Mouse (Mus musculus) brain, embryonic 14.5 days (tissue): ENCODE data around the gene Gja5. TPM values are rescaled to one million over a fixed set of nuclear protein-coding genes. Genes with fewer than 3 reads are reported as not detected.

Source experiments
- DNase-seq: peaks from one replicate; pipeline ENCODE4 v3.0.0-alpha.2; 2011; ENCODE audit warnings: low read depth
- CTCF ChIP-seq: fragments of 200-500 bp; IDR thresholded peaks from 2 replicates; pipeline ENCODE4 v1.5.1; 2012; ENCODE audit warnings: inconsistent platforms, mild to moderate bottlenecking, moderate library complexity, borderline replicate concordance; ENCODE audit not compliant: insufficient read depth, insufficient read length; ENCODE audit errors: extremely low read depth
- POLR2A ChIP-seq: fragments of 200-500 bp; IDR thresholded peaks from 2 replicates; pipeline ENCODE4 v1.6.1; 2012; ENCODE audit warnings: mild to moderate bottlenecking, inconsistent platforms, borderline replicate concordance; ENCODE audit not compliant: poor library complexity, insufficient read depth, insufficient read length, severe bottlenecking; ENCODE audit errors: extremely low read depth
- polyA plus RNA-seq: library from polyadenylated mRNA; depleted of rRNA; stranded (reverse); fragments of >200 nt; gene quantifications from 2 replicates; pipeline ENCODE4 v1.2.3, GENCODE M21; 2012

Gene Gja5
- polyA plus RNA-seq, 1 experiment = 2.9 TPM

DNA sequence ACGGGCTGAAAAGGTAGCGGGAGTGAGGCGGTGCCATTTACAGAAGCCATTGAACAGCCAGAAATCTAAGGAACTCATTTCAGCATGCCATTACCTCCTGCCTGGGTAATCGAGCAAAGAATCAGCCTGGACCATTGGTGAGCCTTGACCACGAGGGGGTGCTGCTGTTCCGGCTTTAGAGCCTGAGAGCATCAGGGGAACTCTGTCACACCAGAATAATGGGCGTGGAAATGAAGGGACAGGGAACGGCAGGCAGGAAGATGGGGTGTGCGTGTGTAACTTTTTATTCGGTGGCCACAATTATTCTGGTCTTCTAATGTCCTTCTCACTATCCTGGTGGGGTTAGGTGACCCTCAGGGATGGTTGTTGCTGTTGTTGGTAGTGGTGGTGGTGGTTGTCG, 34.2 kb downstream of the Gja5 start:
- TF ChIP-seq POLR2A (no peak), CTCF (peak; percentile 97)
- DNase-seq = peak; percentile 93

- DNase-seq = no peak
- no peak for TF ChIP-seq CTCF
These were observed 38.2 kb downstream of the Gja5 start for GRCm38 (mm10) chr3:96942706-96943105.

GRCm38 (mm10) chr3:96953489-96954233, 49.2 kb downstream of the Gja5 start:
- TF ChIP-seq POLR2A (no peak), CTCF (no peak)
- peak; percentile 5 for DNase-seq

DNA sequence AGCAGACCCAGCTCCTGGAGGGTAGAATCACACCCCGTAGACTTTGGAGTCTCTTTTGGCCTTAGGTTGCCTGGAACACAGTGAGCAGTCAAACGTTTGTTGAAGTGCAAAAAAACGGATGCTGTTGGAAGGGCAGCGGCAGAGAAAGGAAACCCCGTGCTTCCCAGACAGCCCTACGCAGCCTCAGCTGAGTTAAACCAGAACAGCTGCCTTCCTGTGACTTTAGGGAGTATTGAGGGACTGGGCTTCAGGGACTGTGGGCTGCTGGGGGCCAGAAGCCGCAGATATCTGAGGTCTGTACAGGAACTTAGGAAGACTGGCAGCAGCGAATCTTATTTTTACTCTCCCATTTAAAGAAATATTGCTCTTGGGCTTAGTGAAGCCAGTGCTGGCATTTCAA, 56.1 kb downstream of the Gja5 start:
- DNase-seq = peak; percentile 5
- TF ChIP-seq CTCF = no peak
- TF ChIP-seq POLR2A = no peak

- no peak for TF ChIP-seq POLR2A
- DNase-seq = peak; percentile 84
These were observed 58.9 kb downstream of the Gja5 start for GRCm38 (mm10) chr3:96963088-96964034.

- TF ChIP-seq CTCF (no peak), POLR2A (no peak)
- no peak for DNase-seq
These were observed 66.5 kb downstream of the Gja5 start for GRCm38 (mm10) chr3:96970986-96971385.

GRCm38 (mm10) chr3:96974467-96974866, 70.0 kb downstream of the Gja5 start:
- TF ChIP-seq CTCF (no peak), POLR2A (no peak)
- DNase-seq = no peak

DNA sequence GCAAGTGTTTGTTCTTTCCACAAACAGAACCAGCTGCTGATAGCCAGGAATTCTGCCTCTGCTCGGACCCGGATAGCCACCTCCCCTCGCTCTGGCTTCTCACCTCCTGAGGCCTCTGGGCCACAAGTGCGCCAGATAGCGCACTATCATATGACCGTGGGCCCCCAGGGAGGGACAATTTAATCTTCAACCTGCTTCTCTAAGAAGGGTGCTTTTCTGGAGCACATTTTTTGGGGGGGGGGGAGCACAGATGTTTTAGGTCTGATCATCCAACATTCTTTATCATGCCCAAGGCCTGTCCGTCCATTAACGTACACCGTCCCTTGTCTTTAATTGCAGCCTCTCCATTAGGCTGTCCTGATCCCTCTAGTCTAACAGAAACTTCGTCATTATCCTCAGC, 71.1 kb downstream of the Gja5 start:
- TF ChIP-seq CTCF (no peak), POLR2A (no peak)
- no peak for DNase-seq

DNA sequence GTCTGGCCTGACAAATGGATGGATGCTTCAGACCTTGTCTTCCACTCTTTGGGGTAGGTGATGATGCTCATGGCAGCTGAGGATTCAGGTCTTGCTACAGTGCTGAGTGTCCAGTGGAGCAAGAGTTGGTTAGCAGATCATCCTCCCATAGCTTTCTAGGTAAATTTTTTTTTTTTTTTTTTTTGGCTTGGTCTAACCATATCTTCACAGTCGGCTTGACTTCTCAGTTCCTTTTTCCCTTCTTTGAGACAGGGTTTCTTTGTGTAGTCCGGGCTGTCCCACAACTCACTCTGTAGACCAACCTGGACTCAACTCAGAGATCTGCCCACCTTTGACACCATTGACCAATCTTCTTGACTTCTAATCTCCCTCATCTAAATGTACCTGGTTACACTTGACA, 73.0 kb downstream of the Gja5 start:
- no peak for TF ChIP-seq CTCF
- TF ChIP-seq POLR2A = no peak
- DNase-seq = no peak

DNA sequence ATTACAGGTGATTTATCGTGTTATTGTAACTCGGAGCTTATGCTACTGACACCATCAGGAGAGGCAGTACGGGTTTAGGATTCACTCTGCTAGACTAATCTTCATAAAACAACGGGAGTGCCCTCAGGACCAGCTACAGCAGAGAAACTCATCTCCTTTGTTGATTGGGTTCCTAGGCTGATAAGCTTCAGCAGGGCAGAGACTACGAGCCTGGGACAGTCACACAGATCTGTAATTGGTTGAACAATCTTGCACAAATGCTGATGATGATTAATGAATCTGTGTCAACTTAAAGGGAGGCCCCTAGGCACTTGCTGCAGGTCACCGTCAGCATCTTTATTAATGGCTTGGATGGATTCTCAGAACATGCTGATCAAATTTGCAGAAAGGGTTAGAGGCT, 74.0 kb downstream of the Gja5 start:
- TF ChIP-seq POLR2A (no peak), CTCF (no peak)
- DNase-seq = peak; percentile 16

DNA sequence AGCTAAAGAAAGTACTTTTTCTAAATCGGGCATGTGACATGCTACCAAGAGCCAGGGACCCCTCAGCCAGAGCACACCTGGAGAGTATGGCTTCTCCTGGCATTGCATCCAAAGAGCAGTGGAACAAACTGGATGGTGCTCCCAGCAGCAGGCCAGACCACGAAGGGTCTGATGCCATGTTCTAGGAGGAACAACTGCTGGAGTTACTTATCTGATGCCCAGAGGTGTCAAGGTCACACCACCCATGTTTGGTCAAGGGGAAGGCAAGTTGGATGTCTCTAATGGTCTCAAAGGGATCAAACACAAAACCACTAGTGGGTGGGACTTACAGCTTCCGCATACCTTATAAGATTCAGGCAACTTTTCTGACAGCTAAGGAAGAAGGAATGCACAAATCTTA, 74.5 kb downstream of the Gja5 start:
- TF ChIP-seq CTCF = no peak
- no peak for TF ChIP-seq POLR2A
- DNase-seq = no peak

- no peak for DNase-seq
- no peak for TF ChIP-seq POLR2A
- no peak for TF ChIP-seq CTCF
These were observed 77.3 kb downstream of the Gja5 start for GRCm38 (mm10) chr3:96981833-96982232.

GRCm38 (mm10) chr3:96982666-96983065, 78.2 kb downstream of the Gja5 start:
- DNase-seq = no peak
- TF ChIP-seq CTCF (no peak), POLR2A (no peak)
